Mouse (Mus musculus) MEL (cell line): Measurements from ENCODE around the gene Akr1b7. TPM values are rescaled to one million over a fixed set of nuclear protein-coding genes. Genes with fewer than 3 reads are reported as not detected.

Experiments used
- DNase-seq: peaks from one replicate; pipeline ENCODE4 v3.0.0; 2011; ENCODE audit warnings: low read depth, low spot score
- H3K27ac ChIP-seq: 2 replicates; pipeline ENCODE4 v1.5.1; 2012; ENCODE audit warnings: low read depth, mild to moderate bottlenecking, control low read depth, low read length, moderate library complexity; ENCODE audit not compliant: control insufficient read depth
- H3K27me3 ChIP-seq, 2 experiments: fragments of 150-350 bp in 1 of 2; sonication (generic) in 1 of 2; 2 replicates each; pipeline ENCODE4 v1.6.1; 2012; ENCODE audit warnings: low read length in 2 of 2, mild to moderate bottlenecking in 2 of 2, improper control_type of control experiment in 1 of 2, moderate library complexity in 1 of 2; ENCODE audit not compliant: insufficient read depth in 2 of 2, control insufficient read depth in 1 of 2
- H3K36me3 ChIP-seq, 2 experiments: 2 replicates each; pipeline ENCODE4 v1.6.1; 2012 to 2014; ENCODE audit warnings: low read length in 2 of 2, improper control_type of control experiment in 1 of 2, inconsistent platforms in 1 of 2, mild to moderate bottlenecking in 1 of 2; ENCODE audit not compliant: insufficient read depth in 2 of 2, control insufficient read depth in 1 of 2
- H3K4me1 ChIP-seq, 2 experiments: fragments of 150-350 bp in 1 of 2; sonication (generic) in 1 of 2; 2 replicates each; pipeline ENCODE4 v1.6.1; 2012; ENCODE audit warnings: low read length in 2 of 2, improper control_type of control experiment in 1 of 2, mild to moderate bottlenecking in 1 of 2; ENCODE audit not compliant: insufficient read depth in 2 of 2, control insufficient read depth in 1 of 2
- H3K4me3 ChIP-seq, 2 experiments: fragments of 150-350 bp in 1 of 2; sonication (generic) in 1 of 2; 2 replicates each; pipeline ENCODE4 v1.5.1; 2012; ENCODE audit warnings: low read depth in 2 of 2, low read length in 2 of 2, mild to moderate bottlenecking in 2 of 2, moderate library complexity in 2 of 2, control low read depth in 1 of 2, improper control_type of control experiment in 1 of 2; ENCODE audit not compliant: control insufficient read depth in 1 of 2, insufficient read depth in 1 of 2
- H3K79me2 ChIP-seq: 2 replicates; pipeline ENCODE4 v1.6.1; 2012; ENCODE audit warnings: mild to moderate bottlenecking, low read length, moderate library complexity; ENCODE audit not compliant: control insufficient read depth, poor library complexity, insufficient read depth
- H3K9ac ChIP-seq: 2 replicates; pipeline ENCODE4 v1.6.1; 2012; ENCODE audit warnings: low read depth, mild to moderate bottlenecking, control low read depth, low read length, moderate library complexity; ENCODE audit not compliant: control insufficient read depth, poor library complexity, severe bottlenecking
- H3K9me3 ChIP-seq: fragments of 150-350 bp; sonication (generic); replicated peaks from 2 replicates; pipeline ENCODE4 v1.6.1; 2012; ENCODE audit warnings: mild to moderate bottlenecking, low read length, improper control_type of control experiment, moderate library complexity; ENCODE audit not compliant: insufficient read depth
- BHLHE40 ChIP-seq: IDR thresholded peaks from 2 replicates; pipeline ENCODE4 v1.6.1; 2012; ENCODE audit warnings: low read depth, mild to moderate bottlenecking, inconsistent platforms, low read length, improper control_type of control experiment, borderline replicate concordance
- CHD1 ChIP-seq: IDR thresholded peaks from 2 replicates; pipeline ENCODE4 v1.6.1; 2012; ENCODE audit warnings: low read depth, mild to moderate bottlenecking, inconsistent platforms, low read length, improper control_type of control experiment
- ELF1 ChIP-seq: IDR thresholded peaks from 2 replicates; pipeline ENCODE4 v1.6.1; 2014; ENCODE audit warnings: low read depth, mild to moderate bottlenecking, inconsistent platforms, low read length, improper control_type of control experiment, moderate library complexity
- ETS1 ChIP-seq: IDR thresholded peaks from 2 replicates; pipeline ENCODE4 v1.6.1; 2012; ENCODE audit warnings: low read depth, mild to moderate bottlenecking, inconsistent platforms, low read length, improper control_type of control experiment, moderate library complexity
- GABPA ChIP-seq: IDR thresholded peaks from 2 replicates; pipeline ENCODE4 v1.6.1; 2012; ENCODE audit warnings: low read depth, mild to moderate bottlenecking, inconsistent platforms, low read length, improper control_type of control experiment, moderate library complexity
- JUND ChIP-seq: IDR thresholded peaks from 2 replicates; pipeline ENCODE4 v1.6.1; 2011; ENCODE audit warnings: low read depth, mild to moderate bottlenecking, improper control_type of control experiment, low read length
- KAT2A ChIP-seq: conservative IDR thresholded peaks from 2 replicates; pipeline ENCODE4 v1.6.1; 2012; ENCODE audit warnings: low read depth, low read length, improper control_type of control experiment, inconsistent platforms
- MAFK ChIP-seq: IDR thresholded peaks from 2 replicates; pipeline ENCODE4 v1.6.1; 2011; ENCODE audit warnings: low read depth, mild to moderate bottlenecking, low read length, improper control_type of control experiment, borderline replicate concordance
- MAX ChIP-seq: IDR thresholded peaks from 2 replicates; pipeline ENCODE4 v1.6.1; 2011; ENCODE audit warnings: low read length, improper control_type of control experiment
- MAZ ChIP-seq: IDR thresholded peaks from 2 replicates; pipeline ENCODE4 v1.6.1; 2012; ENCODE audit warnings: low read depth, mild to moderate bottlenecking, inconsistent platforms, low read length, improper control_type of control experiment
- MXI1 ChIP-seq: IDR thresholded peaks from 2 replicates; pipeline ENCODE4 v1.6.1; 2011; ENCODE audit warnings: mild to moderate bottlenecking, low read depth, low read length, improper control_type of control experiment
- MYC ChIP-seq: IDR thresholded peaks from 2 replicates; pipeline ENCODE4 v1.6.1; 2011; ENCODE audit warnings: low read depth, mild to moderate bottlenecking, low read length, improper control_type of control experiment, moderate library complexity
- NELFE ChIP-seq: IDR thresholded peaks from 2 replicates; pipeline ENCODE4 v1.6.1; 2011; ENCODE audit warnings: low read depth, low read length, improper control_type of control experiment
- NRF1 ChIP-seq: IDR thresholded peaks from 2 replicates; pipeline ENCODE4 v1.6.1; 2014; ENCODE audit warnings: low read depth, mild to moderate bottlenecking, inconsistent platforms, low read length, improper control_type of control experiment, moderate library complexity; ENCODE audit not compliant: poor library complexity, insufficient read depth, severe bottlenecking
- POLR2A ChIP-seq, 2 experiments: IDR thresholded peaks; 2 replicates each; pipeline ENCODE4 v1.6.1; 2011 to 2012; ENCODE audit warnings: low read length in 2 of 2, mild to moderate bottlenecking in 2 of 2, control low read depth in 1 of 2, improper control_type of control experiment in 1 of 2, low read depth in 1 of 2, moderate library complexity in 1 of 2; ENCODE audit not compliant: control insufficient read depth in 1 of 2, insufficient read depth in 1 of 2, poor library complexity in 1 of 2
- POLR2AphosphoS5 ChIP-seq: IDR thresholded peaks from 2 replicates; pipeline ENCODE4 v1.6.1; 2012; ENCODE audit warnings: low read depth, borderline replicate concordance, mild to moderate bottlenecking, inconsistent platforms, low read length, moderate library complexity, mixed read lengths
- TAL1 ChIP-seq: IDR thresholded peaks from 2 replicates; pipeline ENCODE4 v1.6.1; 2012; ENCODE audit warnings: mild to moderate bottlenecking, inconsistent platforms, low read length, moderate library complexity, mixed read lengths
- TBP ChIP-seq: IDR thresholded peaks from 2 replicates; pipeline ENCODE4 v1.8.0; 2011; ENCODE audit warnings: low read depth, low read length, improper control_type of control experiment
- TCF12 ChIP-seq: IDR thresholded peaks from 2 replicates; pipeline ENCODE4 v1.6.1; 2014; ENCODE audit warnings: low read depth, mild to moderate bottlenecking, inconsistent platforms, low read length, improper control_type of control experiment, moderate library complexity
- ZKSCAN1 ChIP-seq: IDR thresholded peaks from 2 replicates; pipeline ENCODE4 v1.6.1; 2012; ENCODE audit warnings: low read depth, mild to moderate bottlenecking, inconsistent platforms, low read length, improper control_type of control experiment, moderate library complexity
- ZMIZ1 ChIP-seq: IDR thresholded peaks from 2 replicates; pipeline ENCODE4 v1.6.1; 2012; ENCODE audit warnings: low read depth, mild to moderate bottlenecking, inconsistent platforms, low read length, improper control_type of control experiment, moderate library complexity
- ZNF384 ChIP-seq: IDR thresholded peaks from 2 replicates; pipeline ENCODE4 v1.6.1; 2012; ENCODE audit warnings: low read depth, mild to moderate bottlenecking, inconsistent platforms, low read length, improper control_type of control experiment
- polyA plus RNA-seq, 2 experiments: library from polyadenylated mRNA; stranded (reverse) in 1 of 2; unstranded in 1 of 2; fragments of >175 nt in 1 of 2; fragments of >200 nt in 1 of 2; gene quantifications; 2 replicates each; pipeline versions ENCODE4 v1.2.1 to v1.2.4; 2012; ENCODE audit warnings: low replicate concordance in 2 of 2, low read depth in 1 of 2; ENCODE audit not compliant: insufficient read length in 2 of 2, insufficient read depth in 1 of 2, missing spikeins in 1 of 2
- total RNA-seq: library from RNA; depleted of rRNA; stranded (reverse); fragments of 300-350 nt; gene quantifications from 2 replicates; pipeline ENCODE4 v1.2.3, GENCODE M21; 2012

Akr1b7 gene
- total and polyA plus RNA-seq, 3 experiments, result not detected

DNA sequence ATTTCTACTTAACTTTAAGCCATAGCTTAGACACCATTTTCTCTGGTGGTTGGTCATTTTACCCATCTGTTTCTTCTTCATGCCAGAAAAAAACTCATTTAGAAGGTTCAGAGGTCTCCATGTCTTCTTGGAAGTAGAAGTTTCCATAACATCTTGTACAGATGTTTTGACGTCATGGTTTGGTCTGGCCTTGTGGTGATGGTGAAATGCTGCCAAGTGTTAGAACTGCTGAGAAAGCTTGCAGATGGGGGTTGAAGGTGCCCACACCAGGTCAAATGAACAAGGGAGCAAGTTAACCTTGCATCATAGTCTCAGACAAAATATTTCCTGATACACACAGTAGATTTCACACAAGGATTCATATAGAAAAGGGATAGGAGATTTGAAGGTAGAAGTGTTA, 36.6 kb downstream of the Akr1b7 start:
- Histone ChIP-seq H3K9ac (no peak overlapping the region), H3K4me1 (no peaks in the 10 kb centered on the region), H3K36me3 (no peaks in the 10 kb centered on the region), H3K27ac (no peak overlapping the region), H3K9me3 (no peaks in the 10 kb centered on the region), H3K27me3 (peaks cover 9 to 29% of the 10 kb centered on the region in 2 experiments), H3K79me2 (no peaks in the 10 kb centered on the region), H3K4me3 (no peak overlapping the region)
- TF ChIP-seq NRF1 (no peak), BHLHE40 (no peak), ZKSCAN1 (no peak), MYC (no peak), GABPA (no peak), ZNF384 (no peak), TBP (no peak), TCF12 (no peak), KAT2A (no peak), ZMIZ1 (no peak)
- no peak for DNase-seq

DNA sequence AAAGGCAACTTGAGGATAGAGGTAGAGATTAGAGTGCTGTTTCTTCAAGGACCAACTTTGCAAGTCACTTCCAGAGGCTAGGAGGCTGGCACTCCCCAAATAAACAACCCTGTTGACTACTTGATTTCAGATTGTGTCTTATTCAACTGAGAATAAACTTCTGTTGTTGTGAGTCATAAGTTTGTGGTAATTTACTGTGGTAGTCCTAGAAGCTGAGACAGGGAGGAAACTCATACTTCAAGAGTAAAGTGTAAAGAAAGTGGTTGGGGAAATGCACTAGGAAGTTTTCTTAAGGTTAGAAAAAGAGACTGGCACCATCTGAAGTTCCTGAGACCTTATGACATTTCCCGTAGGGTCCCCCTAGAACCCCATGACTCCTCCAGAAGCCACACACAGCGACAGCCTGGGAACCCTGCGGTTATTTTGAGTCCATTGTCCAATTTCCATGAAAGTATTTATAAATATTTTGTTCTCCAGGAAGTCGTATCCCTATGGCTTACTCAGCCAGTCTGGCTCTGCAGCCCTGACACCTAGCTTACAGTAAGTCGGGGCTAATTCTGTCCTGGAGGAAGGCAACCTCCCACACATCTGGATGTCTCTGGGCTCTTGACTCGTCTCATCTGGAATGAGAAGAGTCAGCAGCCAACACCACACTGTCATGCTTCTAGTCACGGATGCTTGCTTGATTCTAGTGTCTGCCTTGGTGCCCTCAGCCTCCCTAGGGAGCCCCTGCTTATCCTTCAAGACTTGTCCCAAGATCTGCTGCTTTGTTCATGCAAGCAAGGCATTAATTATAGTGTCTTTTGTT, 41.0 kb downstream of the Akr1b7 start:
- Histone ChIP-seq H3K27me3 (peaks cover 17 to 33% of the 10 kb centered on the region in 2 experiments), H3K4me3 (no peak overlapping the region), H3K36me3 (no peaks in the 10 kb centered on the region; a peak in 1 of 4 replicates), H3K9me3 (no peaks in the 10 kb centered on the region), H3K79me2 (no peaks in the 10 kb centered on the region), H3K9ac (no peak overlapping the region), H3K27ac (no peak overlapping the region), H3K4me1 (peaks cover 0 to 2% of the 10 kb centered on the region in 2 experiments; a peak in 1 of 4 replicates)
- DNase-seq, result no peak
- TF ChIP-seq MAFK, result no peak
- TF ChIP-seq CHD1, result no peak
- TF ChIP-seq TBP, result no peak
- no peak for TF ChIP-seq NELFE
- TF ChIP-seq TCF12, result no peak
- no peak for TF ChIP-seq MAZ
- no peak for TF ChIP-seq TAL1
- TF ChIP-seq JUND, result no peak
- no peak for TF ChIP-seq MAX
- no peak for TF ChIP-seq MXI1
- no peak for TF ChIP-seq ELF1
- no peak for TF ChIP-seq POLR2AphosphoS5
- TF ChIP-seq ZMIZ1, result no peak
- no peak for TF ChIP-seq ZKSCAN1
- TF ChIP-seq POLR2A (IDR thresholded peaks at IDR 0.05; ENCODE audit: control insufficient read depth in 1 of 2, insufficient read depth in 1 of 2, low read depth in 1 of 2, low read length in 2 of 2, poor library complexity in 1 of 2), result no peak
- no peak for TF ChIP-seq ETS1
